Mouse (Mus musculus): Measurements from ENCODE around the gene Rab6b.

- TF ChIP-seq POLR2A (IDR thresholded peaks at IDR 0.05; ENCODE audit: extremely low read depth, insufficient read depth, low read length): no peak
- TF ChIP-seq CTCF (IDR thresholded peaks at IDR 0.05; ENCODE audit: low read depth, low read length): no peak
Measured at GRCm38 (mm10) chr9:103153286-103153685, 41.7 kb downstream of the Rab6b start.
